Mouse (Mus musculus) lung, postnatal 0 days (tissue): Measurements from ENCODE around the gene Prkag2.

Experiments
- CTCF ChIP-seq: IDR thresholded peaks from 2 replicates; pipeline ENCODE4 v1.5.1; 2016; ENCODE audit warnings: antibody characterized with exemption, mild to moderate bottlenecking
- EP300 ChIP-seq: IDR thresholded peaks from 2 replicates; pipeline ENCODE4 v1.6.1; 2016; ENCODE audit warnings: antibody characterized with exemption, mild to moderate bottlenecking, control low read depth

DNA sequence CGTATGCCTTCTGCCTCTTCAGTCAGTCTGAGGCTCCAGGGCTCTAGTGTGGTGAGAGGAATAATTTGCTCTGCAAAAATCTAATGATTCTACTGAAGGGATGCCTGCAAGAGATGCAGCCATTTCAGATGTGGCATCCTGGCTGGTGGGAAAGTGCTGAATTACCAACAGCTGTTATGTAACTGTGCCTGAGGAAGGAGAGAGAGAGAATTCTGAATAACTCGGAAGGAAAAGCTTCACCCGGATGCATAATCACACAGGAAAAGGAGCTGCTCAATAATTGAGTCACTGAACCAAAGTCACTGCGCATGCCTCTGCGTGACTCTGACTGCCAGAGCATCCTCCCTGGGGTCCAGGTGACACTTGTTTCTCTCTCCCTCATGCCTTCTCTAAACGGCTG lies 186.8 kb downstream of the Prkag2 start:
- TF ChIP-seq CTCF: no peak
- no peak for TF ChIP-seq EP300
